Mouse (Mus musculus): Measurements from ENCODE around the gene Xntrpc. TPM values are rescaled to one million over a fixed set of nuclear protein-coding genes. Genes with fewer than 3 reads are reported as not detected.

Xntrpc gene
- polyA plus RNA-seq, 1 experiment from 2014 or later = 1.3 TPM

Other genes with a start within 250 kb of the Xntrpc start
- not detected in 2 replicates for gene Phox2a, start 247.4 kb upstream of the Xntrpc start, polyA plus RNA-seq (2014; fragmentation: Nextera tagmentation; extraction: Ambion mirVana)
- gene Inppl1, start 227.5 kb upstream of the Xntrpc start, polyA plus RNA-seq (2014; fragmentation: Nextera tagmentation; extraction: Ambion mirVana) = 8.2 and 15.3 TPM in 2 replicates
- gene Folr2, start 208.5 kb upstream of the Xntrpc start, polyA plus RNA-seq (2014; fragmentation: Nextera tagmentation; extraction: Ambion mirVana) = 1.1 and 1.8 TPM in 2 replicates
- gene Anapc15, start 202.0 kb upstream of the Xntrpc start, polyA plus RNA-seq (2014; fragmentation: Nextera tagmentation; extraction: Ambion mirVana) = 75.0 and 87.6 TPM in 2 replicates
- 26.1 and 30.6 TPM in 2 replicates for gene Folr1, start 194.9 kb upstream of the Xntrpc start, polyA plus RNA-seq (2014; fragmentation: Nextera tagmentation; extraction: Ambion mirVana)
- 181 and 201 TPM in 2 replicates for gene Lamtor1, start 159.8 kb upstream of the Xntrpc start, polyA plus RNA-seq (2014; fragmentation: Nextera tagmentation; extraction: Ambion mirVana)
- 0.18 and 0.36 TPM in 2 replicates for gene Tomt, start 159.4 kb upstream of the Xntrpc start, polyA plus RNA-seq (2014; fragmentation: Nextera tagmentation; extraction: Ambion mirVana)
- gene Lrrc51, start 131.8 kb upstream of the Xntrpc start, polyA plus RNA-seq (2014; fragmentation: Nextera tagmentation; extraction: Ambion mirVana) = 9.6 and 12.9 TPM in 2 replicates
- 72.4 and 74.4 TPM in 2 replicates for gene Numa1, start 131.6 kb upstream of the Xntrpc start, polyA plus RNA-seq (2014; fragmentation: Nextera tagmentation; extraction: Ambion mirVana)
- gene Il18bp, start 47.0 kb upstream of the Xntrpc start, polyA plus RNA-seq (2014; fragmentation: Nextera tagmentation; extraction: Ambion mirVana) = 2.0 and 2.9 TPM in 2 replicates
- 33.9 and 35.2 TPM in 2 replicates for gene Rnf121, start 244 bp upstream of the Xntrpc start, polyA plus RNA-seq (2014; fragmentation: Nextera tagmentation; extraction: Ambion mirVana)
- 19.0 and 23.5 TPM in 2 replicates for gene Xndc1, start 202 bp upstream of the Xntrpc start, polyA plus RNA-seq (2014; fragmentation: Nextera tagmentation; extraction: Ambion mirVana)
- gene Trpc2, start 17.4 kb downstream of the Xntrpc start, polyA plus RNA-seq (2014; fragmentation: Nextera tagmentation; extraction: Ambion mirVana) = not detected in 2 replicates
- gene Art1, start 36.0 kb downstream of the Xntrpc start, polyA plus RNA-seq (2014; fragmentation: Nextera tagmentation; extraction: Ambion mirVana) = 0.30 and 0.56 TPM in 2 replicates
- gene Art5, start 43.8 kb downstream of the Xntrpc start, polyA plus RNA-seq (2014; fragmentation: Nextera tagmentation; extraction: Ambion mirVana) = 0.98 and 1.0 TPM in 2 replicates
- gene Chrna10, start 51.1 kb downstream of the Xntrpc start, polyA plus RNA-seq (2014; fragmentation: Nextera tagmentation; extraction: Ambion mirVana) = not detected in 2 replicates
- 21.6 and 26.2 TPM in 2 replicates for gene Nup98, start 144.5 kb downstream of the Xntrpc start, polyA plus RNA-seq (2014; fragmentation: Nextera tagmentation; extraction: Ambion mirVana)
- gene Pgap2, start 144.5 kb downstream of the Xntrpc start, polyA plus RNA-seq (2014; fragmentation: Nextera tagmentation; extraction: Ambion mirVana) = 53.3 and 54.1 TPM in 2 replicates
- 22.0 and 24.8 TPM in 2 replicates for gene Rhog, start 190.3 kb downstream of the Xntrpc start, polyA plus RNA-seq (2014; fragmentation: Nextera tagmentation; extraction: Ambion mirVana)
- 6.5 and 8.8 TPM in 2 replicates for gene Stim1, start 202.1 kb downstream of the Xntrpc start, polyA plus RNA-seq (2014; fragmentation: Nextera tagmentation; extraction: Ambion mirVana)

Data from forebrain, embryonic 14.5 days (tissue).